Mouse (Mus musculus): ENCODE data around the gene Ifne. TPM values are rescaled to one million over a fixed set of nuclear protein-coding genes. Genes with fewer than 3 reads are reported as not detected.
"Not testable (repeated sequence)": the region's sequence is repeated elsewhere in the genome, so short reads cannot be mapped to it uniquely, and the experiment has no call there.

The Ifne gene
- polyA plus RNA-seq, 1 experiment: not detected

DNA sequence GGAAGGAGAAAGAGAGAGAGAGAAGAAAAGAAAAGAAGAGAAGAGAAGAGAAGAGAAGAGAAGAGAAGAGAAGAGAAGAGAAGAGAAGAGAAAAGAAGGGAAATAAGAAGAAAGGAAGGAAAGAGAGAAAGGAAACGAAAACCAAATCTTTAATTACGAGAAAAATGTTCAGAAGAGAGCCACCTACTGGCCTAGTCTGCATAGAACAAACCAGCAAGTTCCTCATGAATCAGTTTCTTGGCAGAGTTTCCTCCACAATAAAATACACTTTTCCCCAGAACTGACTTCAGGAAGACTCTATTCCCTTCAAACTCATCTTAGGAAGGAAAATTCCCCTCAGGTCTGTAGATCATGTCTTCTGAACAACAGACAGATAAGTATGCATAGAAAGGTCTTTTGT lies 34.7 kb downstream of the Ifne start:
- no peak for TF ChIP-seq POLR2A (IDR thresholded peaks at IDR 0.05; ENCODE audit: low read depth, low read length)
- TF ChIP-seq CTCF (conservative IDR thresholded peaks at IDR 0.05; ENCODE audit: insufficient read depth, insufficient read length, low read depth, low read length): no peak
- Histone ChIP-seq H3K36me3 (ENCODE audit: control insufficient read depth, insufficient read depth, low read length) (no peaks in the 10 kb centered on the region), H3K4me3 (ENCODE audit: insufficient read depth, low read depth, low read length) (no peak overlapping the region), H3K27ac (ENCODE audit: insufficient read depth, low read depth, low read length) (no peak overlapping the region), H3K4me1 (ENCODE audit: control insufficient read depth, insufficient read depth, low read length) (no peaks in the 10 kb centered on the region), H3K27me3 (replicated peaks; ENCODE audit: control insufficient read depth, insufficient read depth, low read length) (no peaks in the 10 kb centered on the region)
- DNase-seq: no peak
- WGBS: 47% methylated on average over 2 of the region's 2 CpGs

DNA sequence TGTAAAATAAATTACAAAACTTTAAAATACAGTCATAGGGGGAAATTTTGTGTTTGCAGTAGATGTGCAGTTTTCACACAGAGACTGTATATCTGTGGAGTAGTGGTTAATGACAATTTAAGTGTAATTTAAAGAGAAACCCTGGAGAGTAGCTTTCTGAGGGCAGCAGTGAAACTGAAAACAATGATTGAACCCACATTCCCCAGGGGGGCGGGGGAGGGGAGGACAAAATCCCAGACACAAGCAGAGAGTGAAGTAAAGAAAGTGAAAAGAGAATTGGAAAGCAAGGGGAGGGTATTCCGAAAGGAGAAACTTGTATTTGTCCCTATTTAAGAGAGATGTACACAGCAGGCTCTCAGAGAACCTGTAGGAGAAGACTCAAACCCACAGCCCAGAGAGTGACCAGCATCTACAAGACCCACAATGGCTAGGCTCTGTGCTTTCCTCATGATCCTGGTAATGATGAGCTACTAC lies 38.5 kb downstream of the Ifne start, which contains the start of gene Ifna4:
TSS of gene Ifna4 (plus strand) at position 424 of the 474 bp plus-strand sequence.
- no peaks in the 10 kb centered on the region for H3K4me1 ChIP-seq (ENCODE audit: control insufficient read depth, insufficient read depth, low read length)
- H3K27me3 ChIP-seq (replicated peaks; ENCODE audit: control insufficient read depth, insufficient read depth, low read length): no peaks in the 10 kb centered on the region
- no peak within 1 kb of the TSS for H3K4me3 ChIP-seq (ENCODE audit: insufficient read depth, low read depth, low read length)
- no peaks in the 10 kb centered on the region for H3K36me3 ChIP-seq (ENCODE audit: control insufficient read depth, insufficient read depth, low read length)
- TF ChIP-seq CTCF (conservative IDR thresholded peaks at IDR 0.05; ENCODE audit: insufficient read depth, insufficient read length, low read depth, low read length) (no peak), POLR2A (IDR thresholded peaks at IDR 0.05; ENCODE audit: low read depth, low read length) (no peak)
- WGBS: 62% methylated on average over 2 of the region's 2 CpGs
- no peak for DNase-seq
- no peak within 1 kb of the TSS for H3K27ac ChIP-seq (ENCODE audit: insufficient read depth, low read depth, low read length)

DNA sequence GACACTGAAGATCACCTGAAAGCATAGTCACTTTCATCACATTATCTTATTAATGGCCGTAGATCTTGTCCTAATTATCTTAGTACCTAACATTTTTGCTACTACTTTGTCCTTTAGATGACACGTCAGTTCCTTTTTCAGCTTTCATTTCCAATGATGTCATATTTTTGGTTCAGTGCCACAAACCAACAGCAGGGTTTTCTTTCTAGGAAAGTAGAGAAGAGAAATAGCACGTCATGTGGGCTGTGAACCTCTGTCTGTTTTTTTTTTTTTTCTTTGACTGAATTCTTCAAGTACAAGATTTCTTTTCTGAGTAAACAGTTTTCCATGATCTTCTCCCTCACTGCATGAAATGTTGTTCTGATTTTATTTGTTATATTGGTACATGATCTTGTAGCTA lies 39.9 kb downstream of the Ifne start:
- DNase-seq: no peak
- WGBS: 62% methylated on average over 3 of the region's 3 CpGs
- H3K4me3 ChIP-seq (ENCODE audit: insufficient read depth, low read depth, low read length): no peak overlapping the region
- H3K27ac ChIP-seq (ENCODE audit: insufficient read depth, low read depth, low read length): no peak overlapping the region
- no peaks in the 10 kb centered on the region for H3K4me1 ChIP-seq (ENCODE audit: control insufficient read depth, insufficient read depth, low read length)
- no peaks in the 10 kb centered on the region for H3K27me3 ChIP-seq (replicated peaks; ENCODE audit: control insufficient read depth, insufficient read depth, low read length)
- TF ChIP-seq POLR2A (IDR thresholded peaks at IDR 0.05; ENCODE audit: low read depth, low read length) (no peak), CTCF (conservative IDR thresholded peaks at IDR 0.05; ENCODE audit: insufficient read depth, insufficient read length, low read depth, low read length) (no peak)
- no peaks in the 10 kb centered on the region for H3K36me3 ChIP-seq (ENCODE audit: control insufficient read depth, insufficient read depth, low read length)

DNA sequence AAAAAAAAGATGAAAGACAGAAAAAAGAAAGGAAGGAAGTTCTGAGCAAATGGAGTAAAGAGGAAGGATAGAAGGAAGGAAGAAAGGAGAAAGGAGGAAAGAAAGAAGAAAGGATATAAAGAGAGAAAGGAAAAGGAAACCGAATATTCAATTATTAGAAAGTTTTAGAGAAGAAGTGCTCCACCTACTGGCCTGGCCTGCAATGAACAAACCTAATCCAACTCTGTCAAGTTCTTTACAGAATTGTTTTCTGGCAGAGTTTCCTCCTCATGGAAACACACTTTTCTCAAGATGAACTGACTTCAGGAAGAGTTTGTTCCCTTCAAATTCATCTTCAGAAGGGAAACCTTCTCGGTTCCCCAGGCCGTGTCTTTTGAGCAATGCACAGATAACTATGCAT lies 41.2 kb downstream of the Ifne start:
- Histone ChIP-seq H3K4me1 (ENCODE audit: control insufficient read depth, insufficient read depth, low read length) (no peaks in the 10 kb centered on the region), H3K4me3 (ENCODE audit: insufficient read depth, low read depth, low read length) (no peak overlapping the region), H3K27me3 (replicated peaks; ENCODE audit: control insufficient read depth, insufficient read depth, low read length) (no peaks in the 10 kb centered on the region), H3K27ac (ENCODE audit: insufficient read depth, low read depth, low read length) (no peak overlapping the region), H3K36me3 (ENCODE audit: control insufficient read depth, insufficient read depth, low read length) (no peaks in the 10 kb centered on the region)
- WGBS: 32% methylated on average over 3 of the region's 3 CpGs
- peak; percentile 5 for DNase-seq
- TF ChIP-seq POLR2A (IDR thresholded peaks at IDR 0.05; ENCODE audit: low read depth, low read length): no peak
- no peak for TF ChIP-seq CTCF (conservative IDR thresholded peaks at IDR 0.05; ENCODE audit: insufficient read depth, insufficient read length, low read depth, low read length)

DNA sequence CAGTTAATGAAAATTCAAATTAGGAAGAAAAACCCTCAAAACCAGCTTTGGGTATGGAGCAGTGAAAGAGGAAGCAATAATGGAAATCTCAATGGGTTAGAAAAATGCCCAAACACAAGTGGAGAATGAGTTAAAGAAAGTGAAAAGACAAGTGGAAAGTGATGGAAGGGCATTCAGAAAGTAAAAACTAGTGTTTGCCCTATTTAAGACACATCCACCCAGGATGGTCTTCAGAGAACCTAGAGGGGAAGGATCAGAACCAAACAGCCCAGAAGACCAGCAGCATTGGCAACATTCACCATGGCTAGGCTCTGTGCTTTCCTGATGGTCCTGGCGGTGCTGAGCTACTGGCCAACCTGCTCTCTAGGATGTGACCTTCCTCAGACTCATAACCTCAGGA lies 44.8 kb downstream of the Ifne start, which contains the start of gene Ifna5:
TSS of gene Ifna5 (plus strand) at position 301 of the 400 bp plus-strand sequence.
- DNase-seq; H3K27me3 ChIP-seq (replicated peaks; ENCODE audit: control insufficient read depth, insufficient read depth, low read length); H3K36me3 ChIP-seq (ENCODE audit: control insufficient read depth, insufficient read depth, low read length); H3K4me3 ChIP-seq (ENCODE audit: insufficient read depth, low read depth, low read length); H3K4me1 ChIP-seq (ENCODE audit: control insufficient read depth, insufficient read depth, low read length); H3K27ac ChIP-seq (ENCODE audit: insufficient read depth, low read depth, low read length): not testable (repeated sequence)
- WGBS: 83% methylated on average over 1 of the region's 1 CpGs

DNA sequence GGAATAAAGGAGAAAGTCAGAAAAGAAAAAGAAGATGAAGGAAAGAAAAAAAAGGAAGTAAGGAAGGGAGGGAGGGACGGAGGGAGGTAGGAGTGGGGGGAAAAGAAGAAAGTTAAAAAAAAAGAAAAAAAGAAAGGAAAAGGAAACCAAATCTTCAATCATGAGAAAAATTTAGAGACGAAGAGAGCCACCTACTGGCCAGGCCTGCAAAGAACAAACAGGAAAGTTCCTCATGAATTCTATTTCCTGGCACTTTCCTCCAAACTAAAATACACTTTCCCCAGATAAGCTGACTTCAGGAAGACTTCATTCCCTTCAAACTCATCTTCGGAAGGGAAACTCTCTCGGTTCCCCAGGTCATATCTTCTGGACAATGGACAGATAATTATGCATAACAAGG lies 49.5 kb downstream of the Ifne start:
- H3K27ac ChIP-seq (ENCODE audit: insufficient read depth, low read depth, low read length): no peak overlapping the region
- TF ChIP-seq POLR2A (IDR thresholded peaks at IDR 0.05; ENCODE audit: low read depth, low read length): no peak
- 0 out of 2 replicates have a peak, but pooled peaks have one; percentile 7 for TF ChIP-seq CTCF (conservative IDR thresholded peaks at IDR 0.05; ENCODE audit: insufficient read depth, insufficient read length, low read depth, low read length)
- H3K4me3 ChIP-seq (ENCODE audit: insufficient read depth, low read depth, low read length): no peak overlapping the region
- no peaks in the 10 kb centered on the region for H3K4me1 ChIP-seq (ENCODE audit: control insufficient read depth, insufficient read depth, low read length)
- peak; percentile 27 for DNase-seq
- WGBS: 16% methylated on average over 4 of the region's 4 CpGs
- H3K27me3 ChIP-seq (replicated peaks; ENCODE audit: control insufficient read depth, insufficient read depth, low read length): no peaks in the 10 kb centered on the region
- H3K36me3 ChIP-seq (ENCODE audit: control insufficient read depth, insufficient read depth, low read length): no peaks in the 10 kb centered on the region

Other genes starting within 250 kb of the Ifne start
- gene C87499, start 245.8 kb downstream of the Ifne start, polyA plus RNA-seq (2012; rRNA removed): not detected in 2 replicates
- not detected in 2 replicates for gene Ifna13, start 235.7 kb downstream of the Ifne start, polyA plus RNA-seq (2012; rRNA removed)
- not detected in 2 replicates for gene Ifna16, start 203.3 kb downstream of the Ifne start, polyA plus RNA-seq (2012; rRNA removed)
- not detected in 2 replicates for gene Ifna2, start 196.3 kb downstream of the Ifne start, polyA plus RNA-seq (2012; rRNA removed)
- not detected in 2 replicates for gene Ifnab, start 188.8 kb downstream of the Ifne start, polyA plus RNA-seq (2012; rRNA removed)
- 0.26 and 0.34 TPM in 2 replicates for gene Gm26566, start 158.4 kb downstream of the Ifne start, polyA plus RNA-seq (2012; rRNA removed)
- 18.1 and 19.2 TPM in 2 replicates for gene Klhl9, start 157.7 kb downstream of the Ifne start, polyA plus RNA-seq (2012; rRNA removed)
- gene Gm13271, start 125.3 kb downstream of the Ifne start, polyA plus RNA-seq (2012; rRNA removed): not detected in 2 replicates
- 0.10 TPM in 1 of 2 replicates, not detected in the other for gene Gm13283, start 120.1 kb downstream of the Ifne start, polyA plus RNA-seq (2012; rRNA removed)
- not detected in 2 replicates for gene Gm13290, start 106.4 kb downstream of the Ifne start, polyA plus RNA-seq (2012; rRNA removed)
- not detected in 2 replicates for gene Gm13289, start 103.3 kb downstream of the Ifne start, polyA plus RNA-seq (2012; rRNA removed)
- not detected in 2 replicates for gene Gm13272, start 100.4 kb downstream of the Ifne start, polyA plus RNA-seq (2012; rRNA removed)
- gene Ifnz, start 98.1 kb downstream of the Ifne start, polyA plus RNA-seq (2012; rRNA removed): 0.08 TPM in 1 of 2 replicates, not detected in the other
- gene Gm13276, start 94.5 kb downstream of the Ifne start, polyA plus RNA-seq (2012; rRNA removed): not detected in 2 replicates
- gene Gm13277, start 91.6 kb downstream of the Ifne start, polyA plus RNA-seq (2012; rRNA removed): not detected in 2 replicates
- gene Gm13278, start 88.7 kb downstream of the Ifne start, polyA plus RNA-seq (2012; rRNA removed): not detected in 2 replicates
- not detected in 2 replicates for gene Gm13275, start 85.7 kb downstream of the Ifne start, polyA plus RNA-seq (2012; rRNA removed)
- gene Gm13279, start 82.8 kb downstream of the Ifne start, polyA plus RNA-seq (2012; rRNA removed): not detected in 2 replicates
- not detected in 2 replicates for gene Gm13285, start 80.5 kb downstream of the Ifne start, polyA plus RNA-seq (2012; rRNA removed)
- gene Gm13287, start 76.9 kb downstream of the Ifne start, polyA plus RNA-seq (2012; rRNA removed): not detected in 2 replicates
- not detected in 2 replicates for gene Gm13288, start 74.7 kb downstream of the Ifne start, polyA plus RNA-seq (2012; rRNA removed)
- not detected in 2 replicates for gene Ifna7, start 64.0 kb downstream of the Ifne start, polyA plus RNA-seq (2012; rRNA removed)
- gene Ifna11, start 60.2 kb downstream of the Ifne start, polyA plus RNA-seq (2012; rRNA removed): not detected in 2 replicates
- gene Ifna6, start 52.8 kb downstream of the Ifne start, polyA plus RNA-seq (2012; rRNA removed): not detected in 2 replicates
- not detected in 2 replicates for gene Ifna5, start 44.7 kb downstream of the Ifne start, polyA plus RNA-seq (2012; rRNA removed)
- not detected in 2 replicates for gene Ifna4, start 38.3 kb downstream of the Ifne start, polyA plus RNA-seq (2012; rRNA removed)
- gene Ifna1, start 30.1 kb downstream of the Ifne start, polyA plus RNA-seq (2012; rRNA removed): not detected in 2 replicates